Mouse (Mus musculus): ENCODE measurements around the gene Mst1. TPM values are rescaled to one million over a fixed set of nuclear protein-coding genes. Genes with fewer than 3 reads are reported as not detected.

Mst1 gene
- polyA plus RNA-seq (2014; fragmentation: Illumina TruSeq; extraction: RNeasy Lipid Tissue Mini Kit (QIAGEN cat#74804); ENCODE audit: low read depth, low replicate concordance) = 9.9 TPM

GRCm38 (mm10) chr9:108080168-108080567 is at the start of gene Mst1:
Mst1 (plus strand) TSS chr9:108080436.

GRCm38 (mm10) chr9:108049016-108049455 is 31.2 kb upstream of the Mst1 start, which contains the start of gene Gmppb:
Gmppb (plus strand) TSS chr9:108049242.

GRCm38 (mm10) chr9:108052885-108053664 is 27.2 kb upstream of the Mst1 start, which contains the start of gene Amigo3:
Amigo3 (plus strand) TSS chr9:108053159.

GRCm38 (mm10) chr9:108082988-108083431 is 2.8 kb downstream of the Mst1 start, which contains the start of gene Rnf123:
Rnf123 (minus strand) TSS chr9:108083346.

GRCm38 (mm10) chr9:108094184-108094941 is 14.1 kb downstream of the Mst1 start, which contains the start of gene Apeh:
Apeh (minus strand) TSS chr9:108094606.

Other genes starting within 250 kb of the Mst1 start
- 42.4 TPM for gene Rbm6, start 207.2 kb upstream of the Mst1 start, polyA plus RNA-seq (2014; fragmentation: Illumina TruSeq; extraction: RNeasy Lipid Tissue Mini Kit (QIAGEN cat#74804); ENCODE audit: low read depth, low replicate concordance)
- gene Mon1a, start 192.3 kb upstream of the Mst1 start, polyA plus RNA-seq (2014; fragmentation: Illumina TruSeq; extraction: RNeasy Lipid Tissue Mini Kit (QIAGEN cat#74804); ENCODE audit: low read depth, low replicate concordance) = 0.37 TPM
- not detected for gene Mst1r, start 173.6 kb upstream of the Mst1 start, polyA plus RNA-seq (2014; fragmentation: Illumina TruSeq; extraction: RNeasy Lipid Tissue Mini Kit (QIAGEN cat#74804); ENCODE audit: low read depth, low replicate concordance)
- not detected for gene Actl11, start 152.0 kb upstream of the Mst1 start, polyA plus RNA-seq (2014; fragmentation: Illumina TruSeq; extraction: RNeasy Lipid Tissue Mini Kit (QIAGEN cat#74804); ENCODE audit: low read depth, low replicate concordance)
- not detected for gene Camkv, start 144.8 kb upstream of the Mst1 start, polyA plus RNA-seq (2014; fragmentation: Illumina TruSeq; extraction: RNeasy Lipid Tissue Mini Kit (QIAGEN cat#74804); ENCODE audit: low read depth, low replicate concordance)
- gene Traip, start 130.3 kb upstream of the Mst1 start, polyA plus RNA-seq (2014; fragmentation: Illumina TruSeq; extraction: RNeasy Lipid Tissue Mini Kit (QIAGEN cat#74804); ENCODE audit: low read depth, low replicate concordance) = 0.13 TPM
- gene Uba7, start 104.9 kb upstream of the Mst1 start, polyA plus RNA-seq (2014; fragmentation: Illumina TruSeq; extraction: RNeasy Lipid Tissue Mini Kit (QIAGEN cat#74804); ENCODE audit: low read depth, low replicate concordance) = 1.1 TPM
- gene Gm20661, start 97.4 kb upstream of the Mst1 start, polyA plus RNA-seq (2014; fragmentation: Illumina TruSeq; extraction: RNeasy Lipid Tissue Mini Kit (QIAGEN cat#74804); ENCODE audit: low read depth, low replicate concordance) = not detected
- not detected for gene Inka1, start 94.6 kb upstream of the Mst1 start, polyA plus RNA-seq (2014; fragmentation: Illumina TruSeq; extraction: RNeasy Lipid Tissue Mini Kit (QIAGEN cat#74804); ENCODE audit: low read depth, low replicate concordance)
- gene Cdhr4, start 87.9 kb upstream of the Mst1 start, polyA plus RNA-seq (2014; fragmentation: Illumina TruSeq; extraction: RNeasy Lipid Tissue Mini Kit (QIAGEN cat#74804); ENCODE audit: low read depth, low replicate concordance) = not detected
- gene Gm20662, start 84.1 kb upstream of the Mst1 start, polyA plus RNA-seq (2014; fragmentation: Illumina TruSeq; extraction: RNeasy Lipid Tissue Mini Kit (QIAGEN cat#74804); ENCODE audit: low read depth, low replicate concordance) = not detected
- gene Ip6k1, start 77.9 kb upstream of the Mst1 start, polyA plus RNA-seq (2014; fragmentation: Illumina TruSeq; extraction: RNeasy Lipid Tissue Mini Kit (QIAGEN cat#74804); ENCODE audit: low read depth, low replicate concordance) = 24.5 TPM
- gene Gmppb, start 31.2 kb upstream of the Mst1 start, polyA plus RNA-seq (2014; fragmentation: Illumina TruSeq; extraction: RNeasy Lipid Tissue Mini Kit (QIAGEN cat#74804); ENCODE audit: low read depth, low replicate concordance) = 2.0 TPM
- not detected for gene Amigo3, start 27.3 kb upstream of the Mst1 start, polyA plus RNA-seq (2014; fragmentation: Illumina TruSeq; extraction: RNeasy Lipid Tissue Mini Kit (QIAGEN cat#74804); ENCODE audit: low read depth, low replicate concordance)
- 1.7 TPM for gene Rnf123, start 2.9 kb downstream of the Mst1 start, polyA plus RNA-seq (2014; fragmentation: Illumina TruSeq; extraction: RNeasy Lipid Tissue Mini Kit (QIAGEN cat#74804); ENCODE audit: low read depth, low replicate concordance)
- 28.2 TPM for gene Apeh, start 14.2 kb downstream of the Mst1 start, polyA plus RNA-seq (2014; fragmentation: Illumina TruSeq; extraction: RNeasy Lipid Tissue Mini Kit (QIAGEN cat#74804); ENCODE audit: low read depth, low replicate concordance)
- gene Bsn, start 109.9 kb downstream of the Mst1 start, polyA plus RNA-seq (2014; fragmentation: Illumina TruSeq; extraction: RNeasy Lipid Tissue Mini Kit (QIAGEN cat#74804); ENCODE audit: low read depth, low replicate concordance) = not detected
- 18.2 TPM for gene Dag1, start 183.5 kb downstream of the Mst1 start, polyA plus RNA-seq (2014; fragmentation: Illumina TruSeq; extraction: RNeasy Lipid Tissue Mini Kit (QIAGEN cat#74804); ENCODE audit: low read depth, low replicate concordance)
- 16.2 TPM for gene Nicn1, start 210.0 kb downstream of the Mst1 start, polyA plus RNA-seq (2014; fragmentation: Illumina TruSeq; extraction: RNeasy Lipid Tissue Mini Kit (QIAGEN cat#74804); ENCODE audit: low read depth, low replicate concordance)
- gene Amt, start 216.4 kb downstream of the Mst1 start, polyA plus RNA-seq (2014; fragmentation: Illumina TruSeq; extraction: RNeasy Lipid Tissue Mini Kit (QIAGEN cat#74804); ENCODE audit: low read depth, low replicate concordance) = 37.0 TPM
- 220 TPM for gene Rhoa, start 225.7 kb downstream of the Mst1 start, polyA plus RNA-seq (2014; fragmentation: Illumina TruSeq; extraction: RNeasy Lipid Tissue Mini Kit (QIAGEN cat#74804); ENCODE audit: low read depth, low replicate concordance)
- 14.3 TPM for gene Tcta, start 225.7 kb downstream of the Mst1 start, polyA plus RNA-seq (2014; fragmentation: Illumina TruSeq; extraction: RNeasy Lipid Tissue Mini Kit (QIAGEN cat#74804); ENCODE audit: low read depth, low replicate concordance)

All from liver, adult 10 weeks (tissue).